Mouse (Mus musculus): Measurements from ENCODE around the gene Gm21983.

DNA sequence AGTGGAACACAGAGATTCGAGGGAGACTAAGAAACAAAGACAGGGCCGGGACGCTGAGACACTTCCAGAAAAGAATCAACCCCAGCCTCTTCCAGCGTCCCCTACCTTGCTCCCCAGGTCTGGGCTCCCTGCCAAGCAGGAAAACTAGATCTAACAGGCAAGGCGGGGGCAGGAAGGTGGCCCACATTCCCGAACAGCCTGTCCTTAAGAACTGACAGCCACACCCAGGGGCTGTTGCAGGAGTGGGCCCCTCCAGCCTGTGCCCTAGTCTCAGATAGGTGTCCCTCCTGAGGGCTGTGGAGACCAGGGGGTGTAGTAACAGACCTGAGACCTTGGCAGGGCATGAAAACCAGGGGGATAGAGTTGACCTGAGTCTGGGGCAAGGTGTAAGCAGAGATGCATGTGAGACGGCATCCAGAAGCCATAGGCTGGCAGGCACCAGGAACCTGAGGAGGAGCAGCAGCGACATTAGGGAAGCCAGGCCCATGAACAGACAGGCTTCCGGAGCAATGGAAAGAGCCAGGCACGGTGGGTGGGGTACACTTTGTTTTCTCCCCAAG lies 27.6 kb downstream of the Gm21983 start, which contains the start of gene Cyp2t4:
- TF ChIP-seq CTCF (IDR thresholded peaks at IDR 0.05; ENCODE audit: low read depth, low read length) = no peak
- no peak for TF ChIP-seq POLR2A (IDR thresholded peaks at IDR 0.05; ENCODE audit: borderline replicate concordance, low read depth, low read length)
